Mouse (Mus musculus) spleen, adult 2 months (tissue): ENCODE data around the gene Ccdc70. TPM values are rescaled to one million over a fixed set of nuclear protein-coding genes. Genes with fewer than 3 reads are reported as not detected.

Experiments used
- DNase-seq, 2 experiments: peaks; one replicate each; pipeline versions ENCODE4 v3.0.0 to v3.0.0-alpha.2; 2012 to 2021; ENCODE audit warnings: low spot score in 2 of 2, low read depth in 1 of 2
- H3K27ac ChIP-seq: fragments of 200-500 bp; 2 replicates; pipeline ENCODE4 v1.5.1; 2012; ENCODE audit warnings: low read length, inconsistent platforms; ENCODE audit not compliant: insufficient read depth
- H3K27me3 ChIP-seq: fragments of 200-500 bp; 2 replicates; pipeline ENCODE4 v1.6.1; 2012; ENCODE audit warnings: mild to moderate bottlenecking, moderate library complexity, low read length, inconsistent platforms; ENCODE audit not compliant: control insufficient read depth, insufficient read depth
- H3K36me3 ChIP-seq: fragments of 200-500 bp; 2 replicates; pipeline ENCODE4 v1.6.1; 2012; ENCODE audit warnings: mild to moderate bottlenecking, low read length, inconsistent platforms; ENCODE audit not compliant: control insufficient read depth, insufficient read depth
- H3K4me1 ChIP-seq: fragments of 200-500 bp; 2 replicates; pipeline ENCODE4 v1.6.1; 2011; ENCODE audit warnings: inconsistent platforms; ENCODE audit not compliant: control insufficient read depth, insufficient read depth, insufficient read length
- H3K4me3 ChIP-seq: fragments of 200-500 bp; 2 replicates; pipeline ENCODE4 v1.5.1; 2011; ENCODE audit warnings: mild to moderate bottlenecking, inconsistent platforms; ENCODE audit not compliant: insufficient read depth, insufficient read length; ENCODE audit errors: extremely low read depth
- CTCF ChIP-seq: fragments of 200-500 bp; IDR thresholded peaks from 2 replicates; pipeline ENCODE4 v1.5.1; 2011; ENCODE audit warnings: mild to moderate bottlenecking, inconsistent platforms; ENCODE audit not compliant: insufficient read depth, insufficient read length, insufficient replicate concordance; ENCODE audit errors: extremely low read depth
- POLR2A ChIP-seq: fragments of 200-500 bp; IDR thresholded peaks from 2 replicates; pipeline ENCODE4 v1.6.1; 2011; ENCODE audit warnings: low read depth, low read length, inconsistent platforms
- WGBS: fragments of 180-500 bp; shearing (Covaris S2); methylation state at CpG from one replicate; pipeline ENCODE4 v1.1.7; 2018; 5-methylcytosine and 5-hydroxymethylcytosine counted together
- polyA plus RNA-seq: library from polyadenylated mRNA; depleted of rRNA; stranded (reverse); fragments of >200 nt; gene quantifications from 2 replicates; pipeline ENCODE4 v1.2.3, GENCODE M21; 2012

Ccdc70 gene
- polyA plus RNA-seq, 1 experiment: not detected

DNA sequence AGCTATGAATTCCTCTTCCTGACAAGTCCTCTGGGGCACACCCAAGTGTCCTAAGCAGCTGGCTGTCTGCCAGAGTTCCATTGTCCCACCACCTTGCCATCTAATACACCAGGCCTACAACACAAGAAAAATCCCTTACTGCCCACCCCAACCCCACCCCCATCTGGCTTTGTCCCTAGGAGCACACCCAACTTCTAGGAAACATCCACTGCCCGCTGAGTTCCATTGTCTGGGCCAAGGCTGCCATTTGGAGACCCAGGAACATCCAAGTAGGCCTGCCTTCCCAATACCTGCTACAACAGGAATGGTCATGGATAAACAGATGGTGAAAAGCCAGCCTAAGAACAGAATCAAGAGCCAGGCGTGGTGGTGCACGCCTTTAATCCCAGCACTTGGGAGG lies 13.2 kb upstream of the Ccdc70 start:
- WGBS: 82% methylated on average over 3 of the region's 3 CpGs
- no peak for TF ChIP-seq POLR2A
- no peak for TF ChIP-seq CTCF

DNA sequence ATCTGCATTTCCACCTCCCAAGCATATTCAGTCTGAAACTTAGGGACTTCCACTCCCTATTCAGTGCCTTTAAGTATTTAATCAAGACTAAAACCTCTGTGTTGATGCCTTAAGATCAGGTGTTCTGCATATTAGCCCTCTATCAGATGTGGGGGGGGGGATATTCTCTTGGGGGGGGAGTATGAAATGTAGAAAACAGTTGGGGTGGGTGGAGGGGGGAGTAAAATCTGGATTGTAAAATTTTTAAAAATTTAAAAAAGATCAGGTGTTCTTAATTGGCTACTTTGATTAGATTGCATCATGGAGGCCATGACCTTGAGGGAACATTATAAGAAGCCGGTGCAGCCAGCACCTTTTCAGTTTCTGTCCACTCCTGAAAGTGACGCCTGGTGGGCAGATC lies 11.2 kb upstream of the Ccdc70 start, which contains the start of gene Fam90a1a:
Gene Fam90a1a (plus strand): TSS at position 301 of the 400 bp plus-strand sequence.
- no peak for DNase-seq
- WGBS: 89% methylated on average over 2 of the region's 2 CpGs
- H3K4me3 ChIP-seq: no peak within 1 kb of the TSS
- no peaks in the 10 kb centered on the region for H3K27me3 ChIP-seq
- no peaks in the 10 kb centered on the region for H3K4me1 ChIP-seq
- H3K27ac ChIP-seq: no peak within 1 kb of the TSS
- no peaks in the 10 kb centered on the region for H3K36me3 ChIP-seq
- TF ChIP-seq POLR2A (no peak), CTCF (no peak)

More for the DNA sequence above, 13.2 kb upstream of the Ccdc70 start:
- no peak for DNase-seq
- Histone ChIP-seq H3K4me3 (no peak overlapping the region), H3K36me3 (no peaks in the 10 kb centered on the region), H3K27me3 (no peaks in the 10 kb centered on the region), H3K4me1 (no peaks in the 10 kb centered on the region), H3K27ac (no peak overlapping the region)

DNA sequence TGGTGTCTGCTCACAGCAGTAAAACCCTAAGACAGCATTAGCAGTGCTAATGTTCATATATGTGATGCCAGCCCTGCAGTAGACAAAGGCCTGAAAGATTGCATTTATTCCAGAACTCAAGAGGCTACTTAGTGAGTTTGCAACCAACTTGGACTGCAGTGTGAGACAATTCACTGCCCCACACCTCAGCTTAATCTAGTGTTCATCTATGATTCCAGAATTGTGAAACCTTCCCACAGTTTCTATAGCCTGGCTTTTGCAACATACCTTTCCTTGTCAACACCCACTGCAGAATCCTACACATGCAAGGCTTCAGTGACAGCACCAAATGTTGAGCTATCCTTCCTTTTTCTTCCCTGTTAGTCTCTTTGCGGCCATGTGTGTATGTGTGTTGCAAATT lies 2.9 kb upstream of the Ccdc70 start:
- no peak overlapping the region for H3K4me3 ChIP-seq
- no peaks in the 10 kb centered on the region for H3K4me1 ChIP-seq
- no peak for TF ChIP-seq POLR2A
- TF ChIP-seq CTCF: no peak
- no peak overlapping the region for H3K27ac ChIP-seq
- H3K27me3 ChIP-seq: no peaks in the 10 kb centered on the region
- no peaks in the 10 kb centered on the region for H3K36me3 ChIP-seq
- DNase-seq: no peak
- 78% methylated on average over 1 of the region's 1 CpGs for WGBS

DNA sequence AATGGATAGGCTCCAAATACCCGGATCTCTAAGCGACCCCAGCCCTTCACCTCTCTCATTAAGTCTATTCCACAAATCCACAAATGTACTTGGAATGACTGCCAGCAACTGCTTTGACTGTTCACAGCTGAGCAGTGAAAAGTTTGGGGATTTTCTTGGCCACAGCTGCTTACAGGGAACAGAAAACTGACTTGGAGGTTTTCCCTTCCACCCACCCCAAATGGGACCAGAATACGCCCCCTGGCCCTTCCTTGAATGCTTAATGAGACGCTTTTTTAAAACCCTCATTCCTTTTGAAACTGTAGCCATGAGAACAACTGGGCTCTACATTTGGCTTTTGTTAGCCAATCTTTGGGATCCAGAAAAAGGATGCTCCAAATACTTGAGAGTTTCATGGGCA lies 8.6 kb downstream of the Ccdc70 start:
- H3K4me1 ChIP-seq: no peaks in the 10 kb centered on the region
- no peak overlapping the region for H3K27ac ChIP-seq
- H3K36me3 ChIP-seq: no peaks in the 10 kb centered on the region
- H3K4me3 ChIP-seq: no peak overlapping the region
- 70% methylated on average over 4 of the region's 4 CpGs for WGBS
- no peak for DNase-seq
- no peaks in the 10 kb centered on the region for H3K27me3 ChIP-seq
- TF ChIP-seq CTCF (no peak), POLR2A (no peak)

DNA sequence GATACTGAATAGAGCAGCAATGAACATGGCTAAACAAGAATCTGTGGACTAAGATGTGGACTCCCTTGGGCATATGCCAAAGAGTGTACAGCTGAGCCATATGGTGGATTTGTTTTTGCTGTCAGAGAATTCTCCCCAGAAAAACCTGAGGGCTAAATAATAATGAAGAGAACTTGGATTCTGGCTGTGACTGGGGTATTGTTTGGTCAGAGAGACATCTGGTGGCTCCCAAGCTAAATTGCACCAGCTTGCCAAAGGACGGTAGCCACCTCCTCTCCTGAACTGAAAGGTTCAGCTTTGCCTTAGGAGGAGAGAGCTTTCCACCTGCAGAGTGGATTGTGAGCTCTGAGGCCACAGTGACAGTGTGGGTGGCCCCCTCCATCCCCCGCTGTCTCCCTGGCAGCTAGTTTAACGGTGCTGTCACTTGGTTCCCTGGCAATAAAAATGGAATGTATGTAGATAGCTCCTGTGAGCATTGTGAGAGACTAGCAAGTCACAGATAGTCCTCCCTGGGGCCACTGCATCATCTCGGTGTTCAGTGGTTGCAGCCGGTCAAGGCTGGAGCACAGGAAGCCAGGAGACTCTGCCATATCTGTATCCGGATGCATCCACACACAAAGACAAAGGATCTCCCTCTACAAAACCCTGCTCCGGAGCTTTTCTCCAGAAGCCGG lies 12.2 kb downstream of the Ccdc70 start:
- no peaks in the 10 kb centered on the region for H3K36me3 ChIP-seq
- WGBS: 64% methylated on average over 8 of the region's 8 CpGs
- TF ChIP-seq POLR2A (no peak), CTCF (no peak)
- no peaks in the 10 kb centered on the region for H3K4me1 ChIP-seq
- no peak overlapping the region for H3K27ac ChIP-seq
- no peak for DNase-seq
- no peak overlapping the region for H3K4me3 ChIP-seq
- H3K27me3 ChIP-seq: no peaks in the 10 kb centered on the region

DNA sequence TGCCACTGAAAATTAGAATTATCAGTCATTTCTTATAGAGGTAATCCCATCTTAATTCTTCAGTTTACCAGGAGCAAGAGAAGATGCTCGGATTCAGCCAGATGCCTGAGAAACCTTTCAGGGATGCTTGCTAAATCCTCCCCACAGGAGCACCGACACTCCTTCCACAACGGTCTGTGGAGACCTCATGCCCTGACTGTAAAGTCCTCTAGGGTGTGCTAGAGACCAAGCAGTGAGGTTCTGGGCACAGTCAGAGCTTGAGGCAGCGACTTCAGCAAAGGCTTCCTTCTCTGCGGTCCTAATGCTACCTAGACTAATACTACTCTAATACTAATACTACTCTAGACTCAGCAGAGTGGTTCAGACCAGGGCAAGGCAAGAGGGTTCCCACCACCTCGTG lies 22.6 kb downstream of the Ccdc70 start:
- H3K36me3 ChIP-seq: no peaks in the 10 kb centered on the region
- no peak for DNase-seq
- H3K4me3 ChIP-seq: no peak overlapping the region
- no peak overlapping the region for H3K27ac ChIP-seq
- H3K27me3 ChIP-seq: no peaks in the 10 kb centered on the region
- TF ChIP-seq POLR2A (no peak), CTCF (peak; percentile 32; the same call in 1 of the 2 replicates)
- 19% methylated on average over 6 of the region's 6 CpGs for WGBS
- no peaks in the 10 kb centered on the region for H3K4me1 ChIP-seq

DNA sequence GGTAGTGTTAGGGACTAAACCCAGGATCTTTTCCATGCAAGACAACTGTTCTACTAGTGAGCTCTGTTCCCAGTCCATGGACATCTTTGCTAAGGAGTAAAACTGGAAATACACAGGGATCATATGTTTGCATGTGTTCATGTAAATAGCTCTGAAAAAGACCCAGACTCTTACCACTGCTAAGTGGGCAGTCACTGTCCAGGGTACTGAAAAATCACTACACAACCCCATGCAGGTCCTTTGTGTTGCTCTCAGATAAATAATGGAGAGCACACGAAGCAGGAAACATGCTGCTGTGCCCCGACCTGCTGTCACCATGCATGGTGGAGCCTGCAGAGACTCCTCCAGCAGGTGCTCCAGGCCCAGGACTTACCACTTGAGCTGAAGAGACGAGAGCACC lies 25.6 kb downstream of the Ccdc70 start:
- Histone ChIP-seq H3K36me3 (no peaks in the 10 kb centered on the region), H3K27me3 (no peaks in the 10 kb centered on the region), H3K4me3 (no peak overlapping the region), H3K27ac (no peak overlapping the region), H3K4me1 (no peaks in the 10 kb centered on the region)
- WGBS: 37% methylated on average over 3 of the region's 3 CpGs
- no peak for TF ChIP-seq CTCF
- DNase-seq: no peak
